Mouse (Mus musculus) gastrocnemius, postnatal 4 days (tissue): ENCODE data around the gene Nat8f2. TPM values are rescaled to one million over a fixed set of nuclear protein-coding genes. Genes with fewer than 3 reads are reported as not detected.
"Not testable (repeated sequence)": the region's sequence is repeated elsewhere in the genome, so short reads cannot be mapped to it uniquely, and the experiment has no call there.

Source experiments
- DNase-seq, 2 experiments: peaks; one replicate each; pipeline ENCODE4 v3.0.0; 2021 to 2022; ENCODE audit warnings: low spot score in 2 of 2, mixed read lengths in 2 of 2
- total RNA-seq, 2 experiments: library from RNA; stranded (reverse); gene quantifications; 2 replicates each; pipeline ENCODE4 v1.2.3; 2021

Gene Nat8f2
- total RNA-seq, 2 experiments from 2014 or later, result 0.08 to 0.20 TPM

DNA sequence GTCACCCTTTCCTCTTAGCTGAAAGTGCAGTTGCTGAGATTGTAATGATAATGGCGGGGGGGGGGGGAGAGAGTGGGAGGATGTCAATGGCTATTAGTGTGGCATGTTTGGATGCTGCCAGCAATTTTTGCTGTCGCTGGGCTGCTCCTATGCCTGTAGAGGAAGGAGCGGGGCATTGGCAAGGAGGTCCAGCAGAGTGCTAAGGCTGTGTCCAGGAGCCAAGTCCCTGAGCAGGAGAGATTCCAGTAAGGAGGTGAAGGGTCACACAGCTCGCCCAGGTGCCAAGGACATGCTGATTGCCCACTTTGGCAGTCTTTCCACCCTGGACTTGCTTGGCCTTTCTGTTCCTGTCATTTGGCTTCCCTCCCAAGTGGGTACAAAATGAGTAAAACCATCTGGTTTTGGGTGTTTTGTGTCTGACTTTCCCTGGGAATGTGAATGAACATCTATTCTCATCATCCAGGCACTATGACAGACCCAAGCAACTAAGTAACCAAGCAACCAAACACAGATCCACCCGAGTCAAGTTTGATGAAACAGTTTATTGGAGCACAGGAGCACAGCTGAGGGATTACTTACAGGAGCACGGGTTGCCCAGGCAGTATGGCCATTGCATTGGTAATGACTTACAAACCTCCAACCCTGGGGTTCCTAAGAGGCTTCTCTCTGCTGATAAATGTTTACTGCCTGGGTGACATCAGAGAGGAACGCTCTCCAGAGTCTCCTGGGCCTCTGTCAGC lies 3.9 kb downstream of the Nat8f2 start:
- DNase-seq, result not testable (repeated sequence)

DNA sequence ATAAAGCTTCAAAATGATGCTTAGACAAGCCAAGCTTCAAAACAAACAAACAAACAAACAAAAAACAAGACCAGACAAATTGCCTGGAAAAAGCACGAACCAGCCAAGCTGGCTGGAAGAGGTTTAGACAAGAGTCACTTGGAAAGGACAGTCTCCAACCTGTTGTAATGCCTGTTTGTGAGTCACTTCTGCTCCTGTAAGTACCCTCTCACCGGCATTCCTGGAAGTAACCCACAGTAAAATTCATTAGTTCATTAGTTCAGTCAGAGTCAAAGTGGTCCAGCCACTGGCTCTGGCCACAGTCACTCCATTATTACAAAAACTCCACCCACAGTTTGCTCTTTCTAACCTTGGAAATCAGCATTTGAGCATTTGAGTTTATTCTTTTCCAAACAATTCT lies 5.1 kb downstream of the Nat8f2 start:
- DNase-seq, result no peak

DNA sequence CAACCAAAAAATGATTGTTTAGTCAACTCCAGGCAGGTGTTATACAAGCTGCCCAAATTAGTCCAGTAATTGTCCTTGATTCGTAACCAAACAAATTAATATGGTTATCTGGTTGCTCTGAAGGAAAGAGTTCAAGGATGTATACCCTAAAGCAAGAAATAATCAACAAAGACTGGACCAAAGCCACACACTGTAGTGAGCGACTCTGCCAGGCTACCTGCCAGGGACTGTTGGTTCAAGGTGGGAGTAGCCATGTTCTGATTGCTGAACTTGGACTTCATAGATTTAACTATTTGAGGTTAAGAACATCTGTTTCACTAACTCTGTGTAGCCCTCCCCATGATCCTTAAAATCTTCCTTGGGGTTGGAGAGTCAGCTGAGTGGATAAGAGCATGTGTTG lies 5.8 kb downstream of the Nat8f2 start:
- DNase-seq, result no peak

DNA sequence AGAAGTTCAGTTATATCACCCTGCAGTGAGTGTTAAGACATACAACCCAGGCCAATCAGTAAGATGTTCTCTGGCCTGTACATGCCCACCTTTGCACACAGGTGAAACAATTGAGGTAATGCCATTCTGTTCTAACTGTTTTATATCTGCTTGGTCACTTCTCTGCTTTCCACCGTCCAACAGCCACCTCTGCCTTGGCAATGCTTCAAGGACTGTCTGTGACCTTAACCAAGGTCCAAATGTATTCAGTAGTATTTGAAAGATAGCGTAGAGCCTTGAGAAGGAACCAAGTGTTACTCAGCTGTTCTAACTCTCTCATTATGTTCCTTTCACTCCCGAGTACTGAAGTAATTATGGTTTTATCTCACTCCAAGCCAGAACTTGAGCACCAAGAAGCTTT lies 6.4 kb downstream of the Nat8f2 start:
- DNase-seq, result no peak

DNA sequence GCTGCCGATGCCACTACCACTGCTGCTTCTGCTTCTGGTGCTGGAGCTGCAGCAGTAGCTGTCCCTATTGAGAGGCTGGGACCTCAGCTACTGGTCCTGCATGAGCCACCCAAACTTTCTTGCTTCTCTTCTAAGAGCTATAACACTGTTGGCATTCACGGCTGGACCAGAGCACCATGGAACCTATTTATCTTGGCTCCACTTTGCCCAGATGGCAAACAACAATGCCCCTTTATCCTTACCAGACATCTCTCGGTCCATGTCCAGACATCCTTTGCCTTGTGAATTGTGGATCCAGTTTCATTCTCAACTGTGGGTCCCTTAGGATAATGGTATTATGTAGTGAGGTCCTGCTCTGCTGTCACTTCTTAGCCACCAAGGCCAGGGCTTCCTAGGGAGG lies 7.7 kb downstream of the Nat8f2 start:
- DNase-seq, result no peak

DNA sequence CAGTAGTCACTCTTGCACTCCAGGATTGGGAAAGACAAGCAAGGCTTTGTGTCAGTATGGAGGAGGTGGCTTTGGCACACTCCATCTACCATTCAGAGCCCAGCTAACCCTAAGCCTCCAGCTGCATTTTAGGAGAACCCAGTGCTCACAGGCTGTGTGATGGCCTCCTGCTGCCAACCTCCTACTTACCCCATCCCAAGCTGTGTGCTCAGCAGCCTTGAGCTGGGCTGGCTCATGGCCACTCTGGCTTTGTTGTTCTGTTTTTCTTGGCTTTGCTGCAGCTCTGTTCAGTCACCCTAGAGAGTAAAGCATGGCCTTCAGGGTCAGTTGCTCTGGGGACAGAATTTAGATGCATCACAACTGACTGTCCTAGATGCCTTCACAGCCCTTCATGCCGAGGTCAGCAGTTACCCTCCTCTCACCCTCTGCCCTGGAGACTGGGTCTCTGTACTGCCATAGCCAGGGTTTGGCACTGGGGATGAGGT lies 12.7 kb downstream of the Nat8f2 start:
- no peak for DNase-seq

DNA sequence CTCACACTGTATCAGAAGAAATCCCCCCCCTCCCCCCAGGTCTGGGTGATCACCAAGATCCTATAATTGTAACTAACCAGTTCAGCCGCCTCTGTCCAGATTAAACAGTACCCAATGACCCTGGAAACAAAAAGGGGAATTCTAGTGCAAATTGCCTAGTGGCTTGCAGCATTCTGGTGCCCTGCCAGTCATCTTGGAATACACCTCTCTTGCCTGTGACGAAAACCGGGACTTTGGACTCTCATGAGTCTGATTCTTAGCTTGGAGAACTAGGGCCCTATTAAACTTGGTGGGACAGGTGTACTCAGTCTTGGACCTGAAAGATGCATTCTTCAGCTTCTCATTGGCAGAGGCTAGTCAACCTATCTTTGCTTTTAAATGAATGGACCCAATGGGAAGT lies 15.5 kb downstream of the Nat8f2 start:
- DNase-seq, result no peak

DNA sequence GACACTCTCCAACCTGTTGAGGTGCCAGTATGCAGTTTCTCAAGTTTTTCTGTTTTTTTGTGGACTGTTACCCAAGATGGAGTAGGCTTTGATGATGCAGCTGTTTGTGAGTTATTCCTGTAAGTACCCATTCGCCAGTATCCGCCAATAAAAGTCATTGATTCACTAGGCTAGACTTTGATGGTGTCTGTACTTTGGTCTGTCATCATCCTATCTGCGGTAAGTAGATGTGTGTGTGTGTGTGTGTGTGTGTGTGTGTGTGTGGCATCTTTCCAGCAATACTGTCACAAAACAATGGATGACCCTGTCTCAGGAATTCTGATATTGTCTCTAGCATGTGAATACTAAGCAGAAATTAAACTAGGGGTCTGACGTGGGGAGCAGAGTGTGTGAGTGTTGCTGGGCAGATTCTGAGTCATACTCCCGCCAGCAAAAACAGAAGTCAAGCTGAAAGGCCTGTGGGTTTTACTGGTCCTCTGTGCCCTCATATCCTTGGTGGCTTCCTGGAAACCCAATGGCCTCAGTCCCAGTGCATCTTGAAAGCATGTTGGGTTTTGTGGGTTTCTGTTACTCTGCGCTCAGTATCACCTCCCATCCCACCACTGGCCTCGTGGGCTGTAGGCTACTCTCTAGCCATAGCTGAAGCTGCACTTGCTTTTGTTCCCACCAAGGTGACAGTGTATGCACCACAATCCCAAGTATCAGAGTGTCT lies 17.7 kb downstream of the Nat8f2 start:
- no peak for DNase-seq

DNA sequence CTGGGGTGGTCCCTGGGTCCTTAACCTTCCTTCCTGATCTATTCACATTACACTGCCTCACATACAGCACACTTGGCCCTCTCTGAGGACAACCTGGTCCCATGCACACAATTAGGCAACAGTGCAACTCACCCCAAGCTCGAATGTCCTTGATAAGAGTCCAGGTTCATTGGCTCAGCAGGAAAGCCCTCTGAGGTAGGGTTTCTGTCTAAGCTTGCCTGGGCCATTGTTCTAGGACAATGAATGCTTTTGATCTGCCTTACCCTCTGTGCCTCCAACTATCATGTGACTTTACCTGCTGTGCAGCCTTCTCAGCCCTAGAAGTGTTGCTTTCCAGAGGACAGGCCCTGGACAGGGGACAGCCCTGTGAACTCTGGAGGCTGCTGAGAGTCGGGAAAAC lies 19.7 kb downstream of the Nat8f2 start:
- no peak for DNase-seq

DNA sequence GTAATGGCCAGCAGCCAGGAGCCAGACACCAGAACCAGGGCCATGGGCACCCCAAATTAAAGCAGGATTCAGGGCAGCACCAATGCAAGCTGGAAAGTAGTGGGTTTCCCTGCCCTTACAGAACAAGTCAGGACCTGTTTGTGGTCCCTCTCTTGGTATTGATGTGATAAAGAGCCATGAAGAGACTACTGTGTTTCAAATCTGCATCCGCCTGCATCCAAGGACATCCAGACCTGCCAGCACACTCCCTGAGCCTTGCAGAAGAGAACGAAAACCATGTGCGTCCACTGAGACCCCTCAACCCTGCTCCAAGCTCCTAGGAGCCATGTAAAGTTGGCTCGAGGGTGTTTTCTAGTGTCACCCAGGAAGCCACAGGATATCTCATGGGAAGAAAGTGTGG lies 20.8 kb downstream of the Nat8f2 start:
- no peak for DNase-seq

DNA sequence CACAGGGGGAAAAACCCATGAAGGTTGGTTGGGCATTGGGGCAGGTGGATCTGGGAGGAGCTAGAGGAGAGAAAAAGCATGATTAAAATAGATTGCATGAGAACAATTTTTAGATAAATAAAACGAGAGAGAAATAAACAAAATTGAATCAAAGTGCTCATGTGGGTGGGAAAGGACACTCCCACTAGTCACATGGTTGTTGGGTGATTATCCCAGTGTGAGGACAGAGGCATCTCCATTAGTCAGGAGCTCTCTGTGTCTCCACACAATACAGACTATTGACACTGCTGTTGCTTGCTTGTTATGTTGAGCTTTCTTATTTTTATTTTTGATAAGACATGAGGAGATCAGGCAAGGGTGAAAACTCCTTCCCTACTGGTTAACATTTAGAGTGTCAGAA lies 22.0 kb downstream of the Nat8f2 start:
- DNase-seq, result no peak

DNA sequence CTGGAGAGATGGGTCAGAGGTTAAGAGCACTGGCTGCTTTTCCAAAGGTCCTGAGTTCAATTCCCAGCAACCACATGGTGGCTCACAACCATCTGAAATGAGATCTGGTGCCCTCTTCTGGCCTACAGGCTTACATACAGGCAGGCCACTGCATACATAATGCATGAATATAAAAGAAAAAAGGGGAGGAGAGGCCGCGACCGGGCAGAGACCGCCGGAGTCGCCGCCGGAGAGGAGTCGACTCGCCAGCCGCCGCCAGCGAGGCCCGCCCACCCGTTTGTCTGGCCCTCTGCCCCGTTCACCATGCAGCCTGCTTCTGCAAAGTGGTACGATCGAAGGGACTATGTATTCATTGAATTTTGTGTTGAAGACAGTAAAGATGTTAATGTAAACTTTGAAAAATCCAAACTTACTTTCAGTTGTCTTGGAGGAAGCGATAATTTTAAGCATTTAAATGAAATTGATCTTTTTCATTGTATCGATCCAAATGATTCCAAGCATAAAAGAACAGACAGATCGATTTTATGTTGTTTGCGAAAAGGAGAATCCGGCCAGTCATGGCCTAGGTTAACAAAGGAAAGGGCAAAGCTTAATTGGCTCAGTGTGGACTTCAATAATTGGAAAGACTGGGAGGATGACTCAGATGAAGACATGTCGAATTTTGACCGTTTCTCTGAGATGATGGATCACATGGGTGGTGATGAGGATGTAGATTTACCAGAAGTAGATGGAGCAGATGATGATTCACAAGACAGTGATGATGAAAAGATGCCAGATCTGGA lies 25.1 kb downstream of the Nat8f2 start:
- DNase-seq, result not testable (repeated sequence)

DNA sequence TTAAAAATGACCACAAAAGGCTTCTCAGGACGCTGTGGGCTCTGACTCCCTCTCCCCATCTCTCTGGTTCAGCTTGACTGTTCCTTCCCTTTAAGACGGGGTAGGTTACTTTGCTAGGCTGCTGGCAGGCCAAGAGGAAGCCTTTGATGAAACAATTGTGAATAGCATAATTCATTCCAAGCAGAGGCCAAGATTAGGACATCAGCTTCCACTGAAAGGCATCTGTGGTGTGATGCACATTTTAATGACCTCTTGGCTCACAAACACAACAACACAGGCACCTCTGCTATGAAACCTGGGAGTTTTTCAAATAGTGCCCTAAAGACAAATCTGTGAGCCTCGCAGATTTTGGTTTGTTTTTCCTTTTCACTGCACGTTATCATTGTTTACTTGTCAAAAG lies 29.0 kb downstream of the Nat8f2 start:
- no peak for DNase-seq

DNA sequence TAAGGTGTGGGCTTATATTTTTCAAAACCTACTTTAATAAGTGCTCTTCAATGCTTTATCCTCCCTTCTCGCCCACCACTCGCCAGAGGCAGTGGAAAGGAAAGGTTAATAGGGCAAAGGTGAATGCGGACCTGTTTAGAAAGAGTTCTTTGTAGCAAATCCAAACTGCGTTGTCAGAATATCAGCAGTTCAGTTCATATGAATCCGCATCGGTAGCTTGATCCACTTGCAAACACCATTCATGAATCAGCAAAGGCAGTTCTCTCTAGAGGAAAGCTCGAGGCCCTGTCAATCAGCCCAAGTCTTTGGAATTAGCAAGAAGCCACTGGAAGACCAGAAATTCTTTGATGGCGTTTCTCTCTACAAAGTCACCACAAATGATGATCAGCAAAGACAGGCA lies 30.3 kb downstream of the Nat8f2 start:
- DNase-seq, result no peak

DNA sequence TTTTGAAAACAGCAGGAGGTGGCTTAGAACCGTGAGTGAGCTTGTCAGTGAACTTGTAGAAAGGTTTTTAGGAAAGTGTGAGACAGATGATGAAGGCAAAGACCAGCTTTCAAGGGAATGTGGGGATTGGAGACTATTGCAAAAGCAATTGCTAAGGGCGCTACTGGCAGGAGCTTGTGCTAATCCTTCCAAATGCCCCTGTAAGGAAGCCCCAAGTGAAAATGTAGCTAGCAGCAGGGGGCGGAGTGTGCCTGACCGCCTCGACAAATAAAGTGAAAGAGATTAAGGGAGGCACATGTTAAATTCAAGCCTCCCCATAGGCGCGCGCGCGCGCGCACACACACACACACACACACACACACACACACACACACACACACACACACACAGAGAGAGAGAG lies 31.7 kb downstream of the Nat8f2 start:
- peak in 1 of 2 experiments; percentile 16 for DNase-seq

DNA sequence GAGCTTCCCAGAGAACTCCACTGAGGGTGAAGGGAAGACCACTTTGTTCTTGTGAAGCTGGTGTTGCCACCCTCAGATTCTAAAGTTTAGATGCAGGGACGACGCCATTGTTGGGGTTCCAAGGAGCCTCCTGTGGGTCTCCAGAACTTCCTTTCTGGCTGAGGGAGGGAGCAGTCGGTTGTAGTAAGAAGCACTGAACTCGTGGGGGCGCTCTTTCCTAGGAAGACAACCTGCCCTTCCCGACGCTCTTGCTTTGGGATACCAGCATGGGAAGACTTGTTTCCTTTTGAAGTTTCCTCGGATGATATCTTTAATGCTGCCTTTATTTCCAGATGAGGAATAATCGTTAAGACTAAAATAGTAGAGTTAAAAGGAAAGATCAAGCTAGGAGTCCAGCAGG lies 32.1 kb downstream of the Nat8f2 start:
- DNase-seq, result peak; percentile 31 to 49

DNA sequence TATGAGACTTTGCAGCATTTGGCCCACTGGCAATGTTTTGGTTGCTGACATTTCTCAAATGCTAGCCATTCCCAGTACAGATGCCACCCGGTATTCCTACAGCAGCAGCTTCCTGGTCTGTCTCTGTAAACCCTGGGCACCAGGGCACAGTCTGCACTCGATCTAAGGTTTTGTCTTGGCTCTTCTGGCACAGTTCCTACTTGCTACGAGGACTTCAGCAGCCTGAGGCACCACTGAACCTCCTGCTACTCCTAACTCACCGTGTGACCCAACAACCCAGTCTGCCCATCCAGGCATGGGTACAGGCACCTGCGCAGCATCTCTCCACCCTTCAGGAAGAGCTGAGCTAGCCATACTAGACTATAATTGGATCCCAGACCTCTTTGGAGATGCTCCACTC lies 32.9 kb downstream of the Nat8f2 start:
- DNase-seq, result not testable (repeated sequence)

DNA sequence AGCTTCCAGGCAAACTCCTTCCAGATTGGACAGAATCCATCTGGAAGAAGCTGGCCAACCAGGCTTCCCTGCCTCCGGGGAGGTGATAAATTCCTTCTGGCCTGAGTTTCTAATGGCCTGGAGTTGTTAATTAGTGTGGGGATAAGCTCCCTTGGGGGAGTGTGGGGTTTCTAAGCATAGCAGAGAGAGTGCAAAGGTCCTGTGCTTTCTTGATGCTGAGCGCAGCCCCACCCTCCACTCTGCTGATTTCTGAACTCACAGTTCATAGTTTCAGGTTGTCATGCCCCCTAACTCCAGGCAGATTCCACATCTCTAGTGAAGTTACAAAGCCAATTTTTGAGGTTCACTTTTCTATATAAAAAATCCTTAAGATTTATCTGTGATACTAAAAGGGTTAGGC lies 33.9 kb downstream of the Nat8f2 start:
- DNase-seq, result not testable (repeated sequence)

DNA sequence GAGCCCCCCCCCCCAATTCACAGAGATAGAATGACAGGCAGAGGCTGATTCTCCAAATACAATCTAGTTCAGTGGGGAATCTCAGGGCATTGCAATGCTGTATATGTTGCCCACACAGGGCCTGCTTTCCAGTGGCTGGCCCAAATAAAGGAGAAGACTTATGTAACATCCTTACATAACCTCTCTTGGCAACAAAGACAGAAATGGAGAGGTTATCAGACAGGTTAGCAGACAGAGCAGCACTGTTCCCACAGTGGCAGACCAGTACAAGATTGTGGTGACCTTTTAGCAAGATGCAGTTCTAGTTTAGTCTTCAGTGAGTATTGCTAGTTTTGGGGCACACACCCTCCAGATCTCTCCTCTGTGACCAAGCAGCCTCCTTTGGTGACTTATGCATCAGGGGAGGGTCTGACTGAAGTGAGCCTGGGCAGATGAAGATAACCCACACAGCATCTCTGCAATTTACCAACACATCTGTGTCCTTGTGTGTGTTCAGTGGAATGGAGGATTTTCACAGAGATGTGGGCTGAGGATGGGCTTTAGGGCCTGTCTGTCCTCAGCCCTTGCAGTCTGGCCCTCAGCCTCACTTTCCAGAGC lies 34.4 kb downstream of the Nat8f2 start:
- not testable (repeated sequence) for DNase-seq

DNA sequence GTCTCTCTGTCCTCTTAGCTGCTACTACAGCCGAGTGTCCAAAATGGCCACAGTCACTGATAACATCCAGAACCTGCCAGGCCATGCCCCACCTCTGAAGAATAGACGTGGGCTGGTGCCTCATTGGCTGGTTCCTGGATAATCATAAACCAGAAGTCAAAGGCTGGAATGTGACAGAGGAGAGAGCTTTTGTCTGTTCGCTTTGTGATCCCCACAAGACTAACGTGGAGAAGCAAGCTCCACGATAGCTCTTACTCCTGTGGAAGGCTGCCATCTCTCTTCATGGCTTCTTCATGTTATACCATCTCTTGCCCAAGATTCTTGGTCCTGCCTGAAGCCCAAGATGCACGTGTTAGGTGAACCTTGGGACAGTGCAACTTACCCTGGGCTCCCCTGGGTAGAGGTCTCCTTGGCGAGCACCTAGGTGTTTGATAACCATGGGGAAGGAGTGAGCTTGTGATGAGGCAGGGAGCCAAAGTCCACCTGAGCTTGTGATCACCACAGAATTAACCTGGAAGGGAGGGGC lies 37.1 kb downstream of the Nat8f2 start, which contains the start of gene Nat8:
Gene Nat8, minus strand, starts transcription at position 287 of the 526 bp plus-strand sequence.
- DNase-seq, result no peak

DNA sequence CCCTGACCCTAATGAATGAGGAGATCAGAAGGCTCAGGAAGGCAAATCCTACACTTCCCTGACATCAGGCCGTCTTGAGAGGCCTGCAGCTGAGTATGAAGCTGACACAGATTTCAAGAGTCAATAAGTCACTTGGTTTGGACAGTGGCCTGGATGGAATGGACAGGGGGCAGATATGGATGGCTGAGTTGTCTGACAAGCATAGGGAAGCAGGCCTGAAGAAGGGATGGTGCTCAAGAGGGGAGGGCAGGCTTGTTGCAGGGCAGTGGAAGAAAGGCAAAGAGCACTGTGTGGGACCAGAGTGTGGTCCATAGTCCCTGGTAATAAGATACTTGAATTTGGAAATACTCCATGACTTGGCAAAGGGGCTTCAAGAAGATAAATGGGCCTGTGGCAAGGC lies 39.5 kb downstream of the Nat8f2 start:
- no peak for DNase-seq
